Mouse (Mus musculus) embryonic fibroblast, embryonic 13.5 days (primary cell): Measurements from ENCODE around the gene Tmem132b.

Experiments
- CTCF ChIP-seq: IDR thresholded peaks from 2 replicates; pipeline ENCODE4 v1.5.1; 2011; ENCODE audit warnings: mild to moderate bottlenecking, control low read depth, low read length, moderate library complexity, borderline replicate concordance; ENCODE audit not compliant: insufficient read depth
- POLR2A ChIP-seq: IDR thresholded peaks from 2 replicates; pipeline ENCODE4 v1.6.1; 2011; ENCODE audit warnings: low read depth, mild to moderate bottlenecking, control low read depth, low read length, moderate library complexity

DNA sequence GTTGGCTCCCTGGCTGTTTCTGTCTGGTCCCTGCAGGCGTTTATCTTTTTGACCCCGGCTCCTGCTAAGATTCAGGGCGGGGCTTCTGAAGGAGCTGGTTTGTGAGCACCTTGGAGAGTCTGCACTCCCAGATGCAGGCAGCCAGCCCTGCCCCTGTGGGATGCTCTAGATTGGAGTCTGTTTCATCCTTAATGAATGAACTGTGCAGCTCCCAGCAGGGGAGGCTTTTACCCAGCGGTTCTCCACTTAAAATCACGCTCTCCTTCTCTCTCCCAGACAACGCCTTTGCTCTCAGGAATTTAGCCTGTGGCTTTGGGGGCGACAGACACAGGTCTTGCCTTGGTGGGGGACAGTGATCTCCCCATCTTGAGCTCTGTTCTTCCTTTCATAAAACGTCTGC is 43.3 kb downstream of the Tmem132b start:
- TF ChIP-seq CTCF (no peak), POLR2A (no peak)
